8 mouse cellular contexts compared by ENCODE assay signal in genomic region chr5:120611416-120611815, GRCm38 (mm10). TPM values are rescaled to one million over a fixed set of nuclear protein-coding genes. Genes with fewer than 3 reads are reported as not detected.
DNase-seq lines count a peak whose midpoint lies in the region; ATAC-seq and TF ChIP-seq lines count a peak whose summit lies in the region.

No protein-coding gene starts in this region.

- H3K4me2 ChIP-seq in liver, embryonic 11.5 days, result peak overlapping the region; percentile 73

- WGBS in liver, embryonic 11.5 days, result 68% methylated on average over 8 of the region's 8 CpGs

- no peak for TF ChIP-seq CTCF in testis, adult 2 months (IDR thresholded peaks at IDR 0.05; ENCODE audit: control insufficient read depth, insufficient read depth, insufficient replicate concordance, low read depth, low read length)

- H3K9me3 ChIP-seq in liver, embryonic 11.5 days (ENCODE audit: control insufficient read depth, low read length), result peaks cover 4% of the 10 kb centered on the region; the same call in 1 of the 2 replicates

- H3K36me3 ChIP-seq in testis, adult 2 months (ENCODE audit: control insufficient read depth, insufficient read depth, low read length), result no peaks in the 10 kb centered on the region
- peaks cover 17% of the 10 kb centered on the region; the same call in 1 of the 2 replicates for H3K36me3 ChIP-seq in liver, embryonic 11.5 days (ENCODE audit: control insufficient read depth, insufficient read depth, low read length)

- no peak for ATAC-seq in liver, embryonic 11.5 days (replicated peaks; ENCODE audit: low FRiP score)
- no peak for ATAC-seq in activated CD4-positive, CD25-positive, alpha-beta regulatory T cell, adult 4 months

- H3K27me3 ChIP-seq in testis, adult 2 months (ENCODE audit: control insufficient read depth, insufficient read depth, low read length), result no peaks in the 10 kb centered on the region
- no peaks in the 10 kb centered on the region for H3K27me3 ChIP-seq in liver, embryonic 11.5 days (replicated peaks; ENCODE audit: control insufficient read depth, insufficient read depth, low read length)

- no peak for TF ChIP-seq POLR2A in testis, adult 2 months (IDR thresholded peaks at IDR 0.05; ENCODE audit: control insufficient read depth, low read depth, low read length)

- peak; percentile 32 to 51 for DNase-seq in cerebellum, postnatal 25 days
- no peak for DNase-seq in cerebellum, adult 9-10 months
- DNase-seq in testis, postnatal 14 days (ENCODE audit: low spot score), result no peak
- DNase-seq in liver, embryonic 11.5 days (ENCODE audit: low spot score), result no peak
- no peak for DNase-seq in adrenal gland, postnatal 4 days (ENCODE audit: low spot score in 2 of 2)
- no peak for DNase-seq in lung, postnatal 36 days

- peak overlapping the region; percentile 79 for H3K9ac ChIP-seq in liver, embryonic 11.5 days (ENCODE audit: low read depth, low read length)

- H3K4me3 ChIP-seq in testis, adult 2 months (ENCODE audit: control insufficient read depth, low read depth, low read length), result peak overlapping the region; percentile 22
- H3K4me3 ChIP-seq in liver, embryonic 11.5 days (ENCODE audit: low read depth, low read length), result peak overlapping the region; percentile 82

- peaks cover 26% of the 10 kb centered on the region for H3K4me1 ChIP-seq in testis, adult 2 months (ENCODE audit: control insufficient read depth, insufficient read depth, low read length)
- H3K4me1 ChIP-seq in liver, embryonic 11.5 days (replicated peaks; ENCODE audit: control insufficient read depth, insufficient read depth, low read length), result peaks cover 15% of the 10 kb centered on the region

- no peak overlapping the region for H3K27ac ChIP-seq in testis, adult 2 months (ENCODE audit: control insufficient read depth, insufficient read depth, low read depth, low read length)
- H3K27ac ChIP-seq in liver, embryonic 11.5 days (ENCODE audit: low read depth, low read length), result no peak overlapping the region

RNA-seq across cellular contexts. Expression of gene Rita1, which starts 1.0 kb away (rescaled TPM):
- polyA plus RNA-seq in testis, adult 2 months (2012; rRNA removed), result 9.0 and 13.2 TPM in 2 replicates
- polyA plus RNA-seq in liver, embryonic 11.5 days (2014; fragmentation: Nextera tagmentation; extraction: Ambion mirVana), result 9.0 and 13.1 TPM in 2 replicates
- 1 to 10 TPM; 1.1 to 2.4 TPM for polyA plus RNA-seq in activated CD4-positive, CD25-positive, alpha-beta regulatory T cell, adult 4 months (2017; shearing (Covaris generic))
- 10 to 100 TPM; 11.8 to 13.5 TPM for total RNA-seq in adrenal gland, postnatal 4 days (2021)

RNA-seq across cellular contexts. Expression of gene Ddx54, which starts 1.1 kb away (rescaled TPM):
- polyA plus RNA-seq in testis, adult 2 months (2012; rRNA removed), result 14.9 and 16.6 TPM in 2 replicates
- polyA plus RNA-seq in liver, embryonic 11.5 days (2014; fragmentation: Nextera tagmentation; extraction: Ambion mirVana), result 46.7 and 47.0 TPM in 2 replicates
- polyA plus RNA-seq in activated CD4-positive, CD25-positive, alpha-beta regulatory T cell, adult 4 months (2017; shearing (Covaris generic)), result 10 to 100 TPM; 11.7 to 18.4 TPM
- 10 to 100 TPM; 47.6 to 51.4 TPM for total RNA-seq in adrenal gland, postnatal 4 days (2021)

RNA-seq across cellular contexts. Expression of gene Iqcd, which starts 22.6 kb away (rescaled TPM):
- 77.3 and 85.9 TPM in 2 replicates for polyA plus RNA-seq in testis, adult 2 months (2012; rRNA removed)
- 1.3 and 1.5 TPM in 2 replicates for polyA plus RNA-seq in liver, embryonic 11.5 days (2014; fragmentation: Nextera tagmentation; extraction: Ambion mirVana)
- under 1 TPM; 0.41 to 0.70 TPM for polyA plus RNA-seq in activated CD4-positive, CD25-positive, alpha-beta regulatory T cell, adult 4 months (2017; shearing (Covaris generic))
- total RNA-seq in adrenal gland, postnatal 4 days (2021), result 1 to 10 TPM; 1.2 to 1.5 TPM

RNA-seq across cellular contexts. Expression of gene Cfap73, which starts 22.6 kb away (rescaled TPM):
- polyA plus RNA-seq in testis, adult 2 months (2012; rRNA removed), result 6.4 and 7.8 TPM in 2 replicates
- polyA plus RNA-seq in liver, embryonic 11.5 days (2014; fragmentation: Nextera tagmentation; extraction: Ambion mirVana), result not detected in 2 replicates
- polyA plus RNA-seq in activated CD4-positive, CD25-positive, alpha-beta regulatory T cell, adult 4 months (2017; shearing (Covaris generic)), result not detected
- under 1 TPM; 0.56 to 0.78 TPM for total RNA-seq in adrenal gland, postnatal 4 days (2021)

RNA-seq across cellular contexts. Expression of gene Tpcn1, which starts 22.9 kb away (rescaled TPM):
- 18.7 and 20.7 TPM in 2 replicates for polyA plus RNA-seq in testis, adult 2 months (2012; rRNA removed)
- polyA plus RNA-seq in liver, embryonic 11.5 days (2014; fragmentation: Nextera tagmentation; extraction: Ambion mirVana), result 27.4 and 29.7 TPM in 2 replicates
- polyA plus RNA-seq in activated CD4-positive, CD25-positive, alpha-beta regulatory T cell, adult 4 months (2017; shearing (Covaris generic)), result 10 to 100 TPM; 10.9 to 13.0 TPM
- total RNA-seq in adrenal gland, postnatal 4 days (2021), result 10 to 100 TPM; 47.5 to 49.5 TPM

Comparison
In these comparisons a context has a peak if more than half of its experiments do, and no peak if none do; other contexts are left out.
1. DNase-seq: peak in cerebellum, postnatal 25 days (2 of 2); none in cerebellum, adult 9-10 months (single experiment), testis, postnatal 14 days (single experiment), liver, embryonic 11.5 days (single experiment), adrenal gland, postnatal 4 days (0 of 2) and lung, postnatal 36 days (single experiment).
2. RNA of gene Iqcd, which starts 22.6 kb away (polyA plus RNA-seq): 77.3 to 85.9 TPM in testis, adult 2 months; 1.3 to 1.5 TPM in liver, embryonic 11.5 days and 0.41 to 0.70 TPM in activated CD4-positive, CD25-positive, alpha-beta regulatory T cell, adult 4 months; every median in the first group is over 10 times any median in the second.